Mouse (Mus musculus): ENCODE data around the gene Cep112.

The Cep112 gene

DNA sequence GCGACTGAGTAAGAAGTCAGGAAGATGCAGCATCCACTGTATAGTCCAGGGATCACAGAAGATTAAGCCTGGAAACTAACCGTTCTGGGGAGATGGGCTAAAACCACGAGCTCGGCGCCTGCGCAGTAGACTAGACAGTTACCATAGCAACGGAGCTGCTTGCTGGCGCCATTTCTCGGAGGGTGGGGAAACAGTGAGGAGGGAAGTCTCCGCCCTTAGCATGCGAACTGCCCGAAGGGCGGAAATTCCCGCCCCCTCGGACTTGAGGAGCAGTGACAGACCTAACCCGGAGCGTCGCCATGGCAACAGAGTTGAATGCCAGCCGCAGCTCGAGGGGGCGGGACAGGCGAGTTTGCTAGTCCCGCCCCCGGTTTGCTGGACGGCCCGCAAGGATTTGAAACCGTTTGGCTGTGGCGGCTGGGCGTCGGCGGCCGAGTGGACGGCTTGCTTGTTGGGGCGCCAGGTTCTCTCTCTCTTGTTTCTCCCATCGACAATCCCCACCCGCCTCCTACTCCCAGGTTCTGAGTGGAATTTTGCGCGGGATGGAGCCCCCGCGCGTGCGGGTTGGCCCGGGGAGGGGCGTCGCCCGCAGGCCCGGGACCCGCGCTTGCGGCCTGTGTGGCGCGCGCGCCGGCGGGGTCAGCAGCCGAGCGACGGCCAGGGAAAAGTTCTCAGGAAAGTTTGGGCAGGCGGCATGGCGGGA is at the start of gene Cep112:
Gene Cep112, plus strand, starts transcription at position 304 of the 703 bp plus-strand sequence.
- DNase-seq = peak; percentile 97 to 99

DNA sequence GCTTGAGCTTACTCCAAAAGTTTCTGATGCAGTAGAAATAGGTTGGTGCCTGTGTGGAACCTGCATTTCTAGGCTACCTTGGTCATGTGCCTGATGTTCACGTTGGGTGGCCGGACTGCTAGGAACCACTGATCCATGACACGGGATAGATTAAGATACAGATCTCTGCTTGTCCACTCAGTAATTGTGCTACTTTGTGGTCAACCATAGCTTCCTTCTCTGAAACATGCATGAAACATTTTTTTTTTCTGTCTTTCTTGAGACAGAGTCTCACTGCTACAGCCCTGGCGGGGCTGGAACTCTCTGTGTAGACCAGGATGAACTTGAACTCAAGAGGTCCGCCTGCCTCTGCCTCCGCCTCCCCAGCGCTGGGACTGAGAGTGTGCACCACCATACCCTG is 48.2 kb upstream of the Cep112 start:
- DNase-seq = no peak

DNA sequence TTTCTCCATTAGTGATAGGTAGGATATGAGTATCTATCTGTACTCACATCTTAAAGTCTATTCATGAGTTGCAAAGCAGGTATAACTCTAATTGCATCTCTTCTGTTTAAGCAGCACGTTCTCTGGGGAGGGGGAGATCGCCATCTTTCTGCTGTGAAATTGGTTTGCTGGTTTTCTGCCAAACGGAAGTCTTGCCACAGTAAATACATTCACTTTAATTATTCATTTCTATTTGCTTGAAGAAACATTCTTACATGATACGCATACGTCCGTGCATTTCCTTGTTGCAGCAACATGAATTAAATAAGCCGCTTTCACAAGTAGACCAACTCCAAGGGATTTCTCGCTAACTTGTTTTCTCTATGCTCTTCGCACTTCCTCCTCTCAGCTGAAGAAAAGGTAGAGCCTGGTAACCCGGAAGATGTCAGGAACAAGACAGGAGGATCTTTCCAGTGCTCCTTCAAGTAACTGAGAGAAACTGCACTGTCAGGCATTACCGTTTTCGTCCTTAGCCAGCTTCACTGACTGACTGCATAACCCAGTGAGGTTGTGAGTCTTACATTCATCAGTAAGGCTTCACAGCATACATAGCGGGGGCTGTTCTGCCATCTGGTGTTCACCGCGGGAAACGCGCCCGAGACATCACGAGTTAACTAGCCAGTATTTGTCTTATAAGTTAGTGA is 47.2 kb upstream of the Cep112 start:
- peak; percentile 71 to 76 for DNase-seq

DNA sequence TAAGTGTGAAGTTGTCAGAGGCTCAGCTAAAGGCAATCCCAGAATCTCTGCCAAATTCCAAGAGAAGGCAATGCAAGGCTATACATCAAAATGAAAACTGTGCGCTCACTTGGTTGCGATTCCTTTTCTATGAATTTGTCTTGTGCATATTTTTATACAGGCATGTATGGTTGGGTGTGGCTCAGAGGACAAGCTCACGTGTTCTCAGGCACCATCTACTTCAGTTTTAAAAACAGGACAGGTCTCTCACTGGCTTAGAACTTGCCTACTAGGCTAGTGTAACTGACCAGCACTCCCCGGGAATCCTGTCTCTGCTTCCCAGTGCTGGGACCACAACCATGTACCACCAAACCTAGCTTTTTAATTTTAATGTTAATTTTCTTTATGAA is 46.6 kb upstream of the Cep112 start:
- no peak for DNase-seq

DNA sequence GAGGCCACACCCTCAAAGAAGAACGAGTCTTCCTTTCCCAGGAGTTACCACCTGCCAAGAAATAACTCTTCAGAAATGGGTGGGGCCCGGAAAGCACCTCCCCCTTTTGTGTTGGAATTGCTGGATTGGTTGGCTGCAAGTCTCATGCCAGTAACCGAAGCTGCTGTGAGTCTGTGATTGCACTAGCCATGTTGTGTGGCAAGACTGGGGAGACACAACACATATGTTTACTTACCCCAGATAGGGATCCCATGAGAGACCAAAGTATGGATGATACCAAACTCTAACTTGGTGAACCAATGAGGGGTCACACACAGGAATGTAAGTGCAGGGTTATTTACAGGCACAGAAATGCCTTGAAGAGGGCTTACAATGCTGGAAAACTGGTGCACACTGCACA is 42.3 kb upstream of the Cep112 start:
- DNase-seq = no peak

DNA sequence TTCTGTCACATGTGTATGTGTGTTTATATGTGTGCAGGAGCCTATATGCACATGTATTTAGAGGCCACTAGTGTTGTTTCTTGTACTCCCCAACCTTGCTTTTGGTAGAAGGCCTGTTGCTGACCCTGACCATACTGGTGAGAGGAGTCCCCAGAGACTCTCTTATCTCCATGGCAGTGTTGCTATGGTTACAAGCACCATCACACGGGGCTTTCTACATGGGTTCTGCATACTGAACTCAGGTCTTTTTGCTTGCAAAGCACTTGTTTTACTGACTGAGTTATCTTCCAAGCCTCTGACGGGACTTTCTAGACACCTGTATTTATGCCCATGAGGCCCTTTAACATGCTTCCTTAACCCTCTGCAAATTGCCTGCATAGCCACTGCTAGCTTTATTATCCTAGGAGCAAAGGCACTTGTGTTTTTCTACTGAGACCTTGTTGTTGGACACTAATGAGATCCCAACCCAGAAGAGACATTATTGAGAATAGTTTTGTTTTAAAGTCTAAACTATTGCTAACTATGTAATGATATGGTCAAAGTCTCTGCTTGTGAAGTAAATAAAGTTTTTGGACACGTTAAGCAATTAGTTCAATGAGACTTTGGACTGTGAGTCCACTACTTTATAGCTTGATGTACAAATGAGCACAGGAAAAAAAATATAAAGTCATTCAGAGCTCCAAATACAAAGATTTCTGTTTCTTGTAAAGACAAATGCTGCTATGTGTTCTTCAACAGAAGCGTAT is 39.9 kb upstream of the Cep112 start:
- DNase-seq = no peak

DNA sequence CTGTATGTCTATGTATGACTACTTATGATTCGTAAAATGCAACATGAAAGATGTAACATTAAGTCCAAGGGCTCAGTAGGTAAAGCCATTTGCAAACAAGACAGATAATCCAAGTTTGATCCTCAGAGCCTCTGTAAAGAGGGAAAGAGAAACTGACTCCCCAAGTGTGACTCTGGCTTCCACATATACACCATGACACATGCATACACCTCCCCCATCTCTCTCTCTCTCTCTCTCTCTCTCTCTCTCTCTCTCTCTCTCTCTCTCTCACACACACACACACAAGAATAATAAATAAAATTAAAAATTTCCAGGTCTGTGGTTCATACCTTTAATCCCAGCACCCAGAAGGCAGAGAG is 39.3 kb upstream of the Cep112 start:
- DNase-seq = no peak

DNA sequence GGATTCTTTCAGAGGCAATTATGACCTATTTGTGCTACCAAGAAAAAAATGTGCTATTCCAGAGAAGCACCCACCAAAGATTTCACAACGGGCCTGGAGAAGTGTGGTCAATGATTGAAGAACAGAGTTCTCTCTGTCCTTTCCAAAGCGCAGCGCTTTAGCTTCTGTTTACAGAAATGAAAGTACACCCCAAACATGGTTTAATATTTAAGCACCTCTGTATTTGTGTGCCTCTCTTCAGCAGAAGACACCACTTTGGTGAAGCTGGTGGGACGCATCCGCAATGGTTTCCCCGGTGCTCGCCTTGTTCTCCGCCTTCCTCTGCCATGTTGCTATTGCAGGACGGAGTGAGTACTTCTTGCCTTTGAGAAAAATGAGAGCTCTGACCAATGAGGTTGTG is 29.9 kb upstream of the Cep112 start:
- DNase-seq = no peak

DNA sequence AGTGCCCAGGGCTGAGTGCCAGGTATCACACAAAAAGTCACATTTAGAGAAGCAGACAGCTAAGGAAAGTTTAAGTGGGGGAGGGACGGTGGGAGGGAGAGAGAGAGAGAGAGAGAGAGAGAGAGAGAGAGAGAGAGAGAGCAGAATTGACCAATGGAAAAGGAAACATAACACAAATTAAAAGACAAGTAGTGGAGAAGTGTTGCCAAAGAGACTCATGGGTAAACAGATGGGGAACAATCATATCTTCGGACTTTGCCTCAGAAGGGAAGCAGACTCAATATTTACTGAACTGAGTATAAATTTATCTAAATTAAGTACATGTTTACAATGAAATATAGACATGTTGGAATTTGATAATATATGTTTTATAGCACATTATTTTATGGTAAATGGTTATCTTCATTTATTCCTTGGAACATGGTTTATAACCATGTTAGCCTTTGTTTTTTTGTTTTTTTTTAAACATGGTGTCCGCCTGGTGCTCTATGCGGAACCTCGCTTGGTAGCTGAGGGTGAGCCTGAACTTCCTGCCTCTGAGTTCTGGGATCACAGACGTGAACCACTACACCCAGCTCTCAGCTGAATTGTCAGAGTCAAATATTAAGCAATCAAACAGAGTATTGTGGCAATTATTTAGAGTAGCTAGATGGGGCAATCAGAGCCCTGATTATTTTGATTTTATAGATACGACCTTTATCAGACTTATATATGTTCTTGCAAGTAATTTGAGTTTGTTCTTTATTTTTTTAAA is 28.7 kb upstream of the Cep112 start:
- no peak for DNase-seq

DNA sequence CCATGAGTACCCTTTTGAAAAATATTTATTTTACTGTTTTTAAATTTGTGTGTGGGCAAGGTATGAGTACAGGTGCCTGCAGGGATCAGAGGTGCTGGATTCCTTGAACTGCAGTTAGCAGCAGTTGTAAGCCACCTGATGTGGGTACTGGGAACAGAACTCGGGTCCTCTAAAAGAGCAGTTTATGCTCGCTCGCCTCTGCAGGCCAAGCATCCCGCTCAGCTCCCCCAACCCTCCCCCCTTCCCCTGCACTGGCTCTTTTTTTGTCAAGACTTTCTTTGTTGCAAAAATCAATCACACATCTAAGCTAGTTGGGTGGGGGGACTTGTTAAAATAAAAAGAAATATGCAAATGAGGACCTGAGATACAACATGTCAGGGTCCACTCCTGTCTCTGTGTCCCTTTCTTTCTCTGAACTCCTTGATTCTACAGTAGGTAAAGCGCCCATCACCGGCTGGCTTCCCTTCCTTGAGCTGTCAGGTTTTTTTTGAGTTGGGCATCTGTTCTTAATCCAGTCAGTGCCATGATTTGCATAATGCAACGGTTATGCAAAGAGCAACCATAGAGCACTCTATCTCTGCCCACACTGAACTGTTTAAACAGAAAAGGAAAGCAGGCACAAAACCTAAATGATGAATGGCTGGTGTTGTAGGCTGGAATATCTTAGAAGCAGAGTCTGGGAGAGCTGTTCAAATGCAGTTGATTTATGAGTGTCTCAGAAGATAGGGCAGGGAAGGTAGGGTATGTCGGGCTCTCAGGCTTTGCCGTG is 14.9 kb upstream of the Cep112 start:
- DNase-seq = no peak

DNA sequence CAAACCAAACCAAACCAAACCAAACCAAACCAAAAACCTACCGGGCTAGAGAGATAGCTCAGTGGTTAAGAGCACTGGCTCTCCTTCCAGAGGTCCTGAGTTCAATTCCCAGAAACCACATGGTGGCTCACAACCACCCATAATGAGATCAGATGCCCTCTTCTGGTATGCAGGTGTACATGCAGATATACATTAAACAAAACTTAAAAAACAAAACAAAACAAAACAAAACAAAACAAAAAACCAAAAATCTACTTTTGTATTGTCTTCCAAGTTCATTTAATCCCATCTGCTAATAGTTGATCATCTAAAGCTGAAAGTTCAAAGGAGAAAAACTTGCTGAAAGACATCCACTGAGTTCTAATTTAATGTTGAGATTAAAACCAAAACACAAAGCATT is 8.6 kb upstream of the Cep112 start:
- DNase-seq = no peak

DNA sequence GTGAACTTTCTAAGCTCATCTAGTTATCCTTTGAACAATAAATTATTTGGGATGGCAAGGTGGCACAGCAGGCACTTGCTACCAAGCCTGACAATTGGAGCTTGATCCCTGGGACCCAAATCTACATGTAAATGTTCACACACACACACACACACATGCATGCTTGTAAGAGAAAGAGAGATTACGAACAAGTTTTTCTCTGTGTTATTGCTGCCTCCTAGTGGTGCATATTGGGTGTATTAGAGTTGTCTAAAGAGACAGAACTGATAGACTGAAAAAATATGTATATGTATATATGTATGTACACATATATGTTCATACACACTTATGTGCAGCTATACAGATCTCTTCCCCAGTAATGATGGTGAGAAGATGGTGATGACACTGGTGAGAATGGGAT is 6.5 kb upstream of the Cep112 start:
- no peak for DNase-seq

DNA sequence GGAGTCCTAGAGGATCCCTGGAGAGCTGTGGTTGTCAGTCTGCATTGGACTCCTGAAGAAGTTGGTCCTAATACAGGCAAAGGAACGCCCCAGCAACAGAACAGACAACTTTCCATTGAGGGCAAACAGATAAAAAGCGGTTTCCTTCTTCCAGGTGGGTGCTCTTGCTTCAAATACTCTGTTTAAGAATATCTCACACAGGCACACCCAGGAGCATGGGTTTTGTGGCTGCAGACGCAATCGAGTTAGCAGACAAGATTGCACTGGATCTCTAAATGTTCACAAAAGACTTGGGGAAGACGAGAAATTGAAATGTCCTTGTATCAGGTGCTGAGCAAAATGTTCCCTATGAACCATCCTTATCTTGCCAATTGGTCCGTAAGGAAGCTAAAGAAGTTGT is 5.8 kb upstream of the Cep112 start:
- no peak for DNase-seq

DNA sequence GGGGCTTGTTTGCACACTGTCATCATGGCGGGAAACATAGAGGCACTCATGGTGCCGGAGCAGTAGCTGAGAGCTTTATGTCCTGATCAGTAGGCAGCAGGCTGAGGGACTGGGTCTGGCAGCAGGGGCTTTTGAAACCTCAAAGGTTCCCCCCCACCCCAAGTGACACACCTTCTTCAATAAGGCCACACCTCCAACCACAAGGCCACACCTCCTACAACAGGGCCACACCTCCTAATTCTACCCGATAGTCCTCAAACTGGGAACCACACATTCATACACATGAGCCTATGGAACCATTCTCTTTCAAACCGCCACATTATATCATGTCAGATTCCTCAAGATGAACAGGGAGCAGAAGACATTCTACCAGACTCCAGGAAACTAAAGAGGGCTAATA is 4.2 kb upstream of the Cep112 start:
- DNase-seq = no peak

DNA sequence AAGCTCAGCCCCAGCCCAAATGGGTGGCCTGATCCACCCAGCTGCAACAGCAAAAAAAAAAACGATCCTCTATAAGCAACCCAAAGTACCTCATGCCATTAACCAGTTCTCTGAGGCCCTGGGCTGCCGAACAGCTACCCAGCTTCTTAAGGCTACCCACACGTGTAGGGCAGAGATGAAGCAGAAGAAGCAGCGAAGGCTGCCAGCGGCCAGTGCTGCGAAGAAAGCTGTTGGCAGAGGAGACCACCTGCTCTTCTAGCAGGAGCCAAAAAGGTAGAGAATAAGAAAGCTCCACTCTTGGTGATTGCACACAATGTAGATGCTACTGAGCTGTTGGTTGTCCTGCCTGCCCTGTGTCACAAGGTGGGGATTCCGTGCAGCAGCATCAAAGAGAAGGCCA is 1.8 kb upstream of the Cep112 start:
- DNase-seq = no peak

DNA sequence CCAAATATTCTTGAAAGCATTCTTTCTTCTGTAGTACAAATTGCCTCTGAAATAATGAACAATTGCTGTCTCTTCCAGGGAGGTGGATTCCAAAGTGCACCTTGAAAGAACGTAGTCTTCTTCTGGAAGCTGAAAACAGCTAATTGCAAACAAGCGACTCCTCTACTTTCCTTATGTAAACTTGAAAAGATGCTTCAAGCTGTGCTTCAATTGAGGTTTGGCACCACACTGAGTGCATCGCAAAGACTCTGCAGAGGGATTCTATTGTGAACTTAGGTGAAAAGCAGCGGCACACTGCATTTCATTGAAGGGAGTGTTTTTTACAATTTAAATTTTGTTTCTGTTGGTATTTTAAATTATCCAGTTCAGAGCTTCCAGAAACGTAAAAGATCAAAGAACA is 881 bp upstream of the Cep112 start:
- no peak for DNase-seq

DNA sequence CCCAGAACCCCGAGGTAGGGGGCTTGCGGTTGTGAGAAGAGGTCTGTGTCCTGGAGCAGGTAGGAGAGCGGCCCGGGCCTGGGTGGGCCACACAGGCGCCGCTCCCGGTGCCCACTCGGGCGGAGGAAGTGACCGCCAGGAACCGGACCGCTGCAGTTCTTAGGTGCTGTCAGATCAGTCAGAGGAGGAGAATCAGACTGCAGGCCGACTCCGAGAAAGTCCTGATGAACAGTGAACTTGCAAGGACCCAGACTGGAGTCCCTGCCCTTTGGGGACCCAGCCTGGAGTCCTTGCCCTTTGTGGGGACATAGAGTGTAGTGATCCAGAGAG is 565 bp downstream of the Cep112 start:
- no peak for DNase-seq

DNA sequence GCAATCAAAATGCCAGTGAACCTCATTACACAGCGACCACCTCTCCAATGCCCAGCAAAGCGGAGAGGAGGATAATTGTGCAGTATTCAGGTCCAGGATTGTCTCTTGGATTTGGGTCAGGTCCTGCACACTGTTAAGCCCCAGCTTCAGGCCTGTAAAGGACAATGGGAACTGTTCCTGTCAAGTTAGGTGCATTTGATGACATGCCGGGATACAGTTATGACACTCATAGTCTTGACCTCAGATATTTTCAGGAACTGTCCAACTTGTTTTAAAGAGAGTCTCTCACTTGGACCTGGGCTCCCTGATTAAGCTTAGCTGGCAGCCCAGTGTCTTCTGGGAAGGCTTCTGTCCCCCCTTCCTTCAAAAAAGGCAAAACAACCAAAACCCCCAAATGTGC is 1.1 kb downstream of the Cep112 start:
- no peak for DNase-seq

DNA sequence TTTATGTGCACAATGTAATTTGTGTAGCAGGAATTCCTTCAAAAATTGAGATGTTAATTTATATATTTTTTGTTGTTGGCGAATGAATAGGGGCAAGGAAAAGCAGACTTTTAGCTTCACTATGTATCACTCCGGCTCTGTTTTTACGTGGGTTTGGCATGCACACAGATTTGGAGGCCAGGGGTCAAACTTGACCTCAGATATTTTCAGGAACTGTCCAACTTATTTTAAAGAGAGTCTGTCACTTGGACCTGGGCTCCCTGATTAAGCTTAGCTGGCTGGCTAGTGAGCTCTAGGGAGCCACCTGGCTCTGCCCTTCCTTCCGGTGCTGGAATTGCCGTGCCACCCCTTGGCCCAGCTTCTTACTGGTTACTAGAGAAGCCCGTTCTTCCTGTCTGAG is 2.2 kb downstream of the Cep112 start:
- DNase-seq = no peak

DNA sequence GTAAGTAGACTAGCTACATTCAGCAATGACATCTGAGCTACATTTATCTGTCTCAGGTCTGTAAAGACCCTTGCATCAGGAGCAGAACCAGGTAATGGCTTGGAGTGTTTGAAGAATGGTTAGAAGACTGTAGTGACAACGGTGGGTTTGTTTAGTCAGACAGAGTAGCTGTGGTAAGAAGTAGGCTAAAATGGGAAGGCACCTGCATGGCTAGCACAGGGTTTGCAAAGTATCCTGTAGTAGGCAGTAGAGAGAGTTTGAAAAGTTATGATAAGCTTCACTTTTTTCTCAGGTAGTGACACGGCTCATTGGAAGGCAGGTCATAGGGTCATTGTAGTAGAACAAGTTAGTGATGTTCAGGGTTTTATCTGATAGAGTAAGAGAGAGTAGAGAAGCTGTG is 4.1 kb downstream of the Cep112 start:
- no peak for DNase-seq

DNA sequence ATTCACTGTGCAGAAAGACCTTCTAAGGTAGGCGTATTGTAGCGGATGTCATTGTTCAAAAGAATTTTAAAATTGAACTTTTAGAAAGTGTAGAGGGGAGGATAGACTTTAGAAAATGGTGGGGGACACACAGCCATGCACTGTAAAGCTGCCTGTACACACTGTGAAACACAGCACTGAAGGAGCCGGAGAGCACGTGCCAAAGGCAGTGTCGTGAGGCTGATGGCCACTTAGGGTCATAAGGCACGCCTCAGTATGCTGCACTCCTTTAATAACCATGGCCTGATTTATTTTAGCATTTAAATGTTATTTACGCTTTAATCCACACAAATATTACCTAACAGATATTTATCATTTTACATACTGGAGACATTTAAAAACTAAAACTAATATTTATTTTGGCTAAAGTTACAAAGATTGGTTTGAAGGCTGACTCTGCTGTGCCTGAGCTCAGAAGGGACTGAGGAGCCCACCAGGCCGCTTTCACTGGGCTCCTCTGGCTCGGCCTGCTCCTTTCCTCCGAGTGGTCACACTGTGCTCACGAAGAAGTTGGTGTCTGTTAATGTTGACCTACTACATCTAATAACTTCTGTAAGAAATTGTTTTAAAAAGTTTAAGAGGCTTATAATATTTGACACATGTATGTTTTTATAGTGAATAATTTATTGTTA is 19.0 kb downstream of the Cep112 start:
- no peak for DNase-seq

DNA sequence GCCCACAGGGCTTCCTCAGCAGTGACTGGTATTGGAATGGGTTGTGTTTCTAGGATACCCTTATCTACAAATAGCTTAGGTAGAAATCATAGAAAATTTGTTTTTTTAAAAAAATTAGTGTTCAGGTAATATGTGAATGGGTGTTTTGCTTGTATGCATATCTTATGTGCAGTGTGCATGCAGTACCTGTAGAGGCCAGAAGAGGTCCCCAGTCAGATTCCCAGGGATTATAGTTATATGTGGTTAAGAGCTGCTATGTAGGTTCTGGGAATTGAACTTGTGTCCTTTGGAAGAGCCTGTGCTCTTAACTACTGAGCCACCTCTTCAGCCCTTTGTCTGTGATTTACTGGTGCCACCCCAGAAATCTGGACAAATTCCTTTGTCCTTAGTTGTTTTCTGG is 22.2 kb downstream of the Cep112 start:
- peak in 1 of 2 experiments; percentile 25 for DNase-seq

Data from lung, postnatal 4 days (tissue).